Mouse (Mus musculus): Measurements from ENCODE around the gene Setd1b.

DNA sequence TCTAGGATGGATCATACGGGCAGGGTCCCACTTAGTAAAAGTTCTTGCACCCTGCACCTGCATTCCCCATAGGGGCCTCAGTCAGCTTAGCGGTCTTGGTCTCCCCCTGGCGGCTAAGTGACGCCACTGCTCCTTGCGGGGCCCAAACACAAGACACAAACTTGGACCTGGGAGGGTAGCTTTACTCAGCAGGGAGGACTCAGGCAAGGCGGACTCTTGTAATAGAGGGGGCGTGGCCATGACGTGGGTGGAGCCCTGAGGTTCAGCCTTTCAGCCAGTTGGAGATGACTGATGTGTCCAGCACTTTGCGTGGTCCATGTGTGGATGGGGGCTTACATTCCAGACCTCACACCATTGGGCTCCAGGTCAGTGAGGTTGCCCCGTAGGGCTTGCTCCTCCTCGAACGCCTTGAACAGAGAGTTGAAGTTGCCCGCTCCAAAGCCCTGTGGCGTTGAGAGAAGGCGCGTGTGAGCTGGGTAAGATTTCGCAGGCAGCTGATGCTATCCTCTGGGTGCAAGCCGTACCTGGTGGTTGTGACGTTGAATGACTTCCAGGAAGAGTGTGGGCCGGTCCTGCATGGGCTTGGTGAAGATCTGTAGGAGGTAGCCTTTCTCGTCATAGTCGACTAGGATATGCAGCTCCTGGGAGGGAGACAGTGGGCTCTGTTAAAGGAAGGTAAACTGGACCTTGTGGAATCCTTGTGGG is 29.8 kb downstream of the Setd1b start:
- TF ChIP-seq GATA1 (IDR thresholded peaks at IDR 0.05; ENCODE audit: borderline replicate concordance, low read length), result no peak
- TF ChIP-seq FLI1 (IDR thresholded peaks at IDR 0.05; ENCODE audit: low read length), result no peak

All from megakaryocyte, embryonic 14.5 days (primary cell).